19 mouse cellular contexts compared by ENCODE assay signal in genomic region chr12:51701723-51702122, GRCm38 (mm10). TPM values are rescaled to one million over a fixed set of nuclear protein-coding genes. Genes with fewer than 3 reads are reported as not detected.
DNase-seq lines count a peak whose midpoint lies in the region; ATAC-seq and TF ChIP-seq lines count a peak whose summit lies in the region.
"Had no signal": no experiment of that assay in that cellular context is flagged by ENCODE, and none has a peak within 500 bp of the region (broad histone marks: within the 10 kb centered on the region; RNA-seq: fewer than 3 reads in every experiment).

No protein-coding gene starts in this region.

- no peaks in the 10 kb centered on the region for H3K27me3 ChIP-seq in intestine, postnatal 0 days (replicated peaks; ENCODE audit: control insufficient read depth, insufficient read depth, low read length)
- no peaks in the 10 kb centered on the region for H3K27me3 ChIP-seq in intestine, embryonic 16.5 days (replicated peaks; ENCODE audit: control insufficient read depth, insufficient read depth, low read length)
- H3K27me3 ChIP-seq in splenic B cell, adult 2 months (ENCODE audit: control insufficient read depth, insufficient read depth, low read length, poor library complexity, severe bottlenecking), result no peaks in the 10 kb centered on the region
- H3K27me3 ChIP-seq: forebrain, embryonic 12.5 days; hindbrain, embryonic 13.5 days; limb, embryonic 15.5 days; lung, embryonic 15.5 days; midbrain, embryonic 13.5 days; neural tube, embryonic 15.5 days had no signal

- H3K9me3 ChIP-seq in intestine, postnatal 0 days (ENCODE audit: control insufficient read depth), result no peaks in the 10 kb centered on the region
- peaks cover 4% of the 10 kb centered on the region; the same call in 1 of the 2 replicates for H3K9me3 ChIP-seq in intestine, embryonic 16.5 days (ENCODE audit: control insufficient read depth, low read length)
- H3K9me3 ChIP-seq: forebrain, embryonic 12.5 days; hindbrain, embryonic 13.5 days; limb, embryonic 15.5 days; lung, embryonic 15.5 days; neural tube, embryonic 15.5 days had no signal

- H3K4me1 ChIP-seq in intestine, postnatal 0 days (replicated peaks; ENCODE audit: control insufficient read depth, insufficient read depth, low read length), result no peaks in the 10 kb centered on the region
- H3K4me1 ChIP-seq in intestine, embryonic 16.5 days (ENCODE audit: control insufficient read depth, insufficient read depth, low read length), result no peaks in the 10 kb centered on the region
- H3K4me1 ChIP-seq: hindbrain, embryonic 13.5 days; limb, embryonic 15.5 days; neural tube, embryonic 15.5 days had no signal

- DNase-seq in lung, postnatal 36 days, result peak; percentile 19
- no peak for DNase-seq in lung, postnatal 4 days
- peak; percentile 37 for DNase-seq in NIH3T3 (ENCODE audit: low read depth)
- peak; percentile 47 for DNase-seq in splenic B cell, adult 2 months (ENCODE audit: low read depth, low spot score)
- no peak for DNase-seq in ovary, postnatal 36 days (ENCODE audit: low spot score)
- DNase-seq: adrenal gland, postnatal 10 days; cerebellum, adult 9-11 months; gastrocnemius, postnatal 10 days; layer of hippocampus, postnatal 36 days; right cerebral cortex, postnatal 25 days had no signal

- no peak overlapping the region for H3K4me2 ChIP-seq in intestine, postnatal 0 days (replicated peaks; ENCODE audit: low read depth)
- H3K4me2 ChIP-seq in intestine, embryonic 16.5 days (ENCODE audit: low read depth, low read length), result no peak overlapping the region
- H3K4me2 ChIP-seq: forebrain, embryonic 12.5 days; hindbrain, embryonic 13.5 days; limb, embryonic 15.5 days; lung, embryonic 15.5 days; midbrain, embryonic 13.5 days; neural tube, embryonic 15.5 days had no signal

- no peaks in the 10 kb centered on the region for H3K36me3 ChIP-seq in intestine, postnatal 0 days (ENCODE audit: control insufficient read depth, insufficient read depth)
- no peaks in the 10 kb centered on the region for H3K36me3 ChIP-seq in intestine, embryonic 16.5 days (ENCODE audit: control insufficient read depth, insufficient read depth, low read length)
- peaks cover 2% of the 10 kb centered on the region for H3K36me3 ChIP-seq in splenic B cell, adult 2 months (ENCODE audit: control insufficient read depth, insufficient read depth, low read length, poor library complexity, severe bottlenecking)
- H3K36me3 ChIP-seq: forebrain, embryonic 12.5 days; hindbrain, embryonic 13.5 days; limb, embryonic 15.5 days; lung, embryonic 15.5 days; midbrain, embryonic 13.5 days; neural tube, embryonic 15.5 days had no signal

- H3K9ac ChIP-seq in intestine, postnatal 0 days (ENCODE audit: low read depth, low read length), result no peak overlapping the region
- H3K9ac ChIP-seq in intestine, embryonic 16.5 days (ENCODE audit: low read depth, low read length), result no peak overlapping the region
- H3K9ac ChIP-seq: forebrain, embryonic 12.5 days; hindbrain, embryonic 13.5 days; limb, embryonic 15.5 days; lung, embryonic 15.5 days; midbrain, embryonic 13.5 days; neural tube, embryonic 15.5 days had no signal

- H3K27ac ChIP-seq in intestine, postnatal 0 days (ENCODE audit: low read depth, low read length), result no peak overlapping the region
- no peak overlapping the region for H3K27ac ChIP-seq in intestine, embryonic 16.5 days (ENCODE audit: low read length)
- H3K27ac ChIP-seq: forebrain, embryonic 12.5 days; hindbrain, embryonic 13.5 days; limb, embryonic 15.5 days; lung, embryonic 15.5 days; midbrain, embryonic 13.5 days; neural tube, embryonic 15.5 days had no signal

- H3K4me3 ChIP-seq in intestine, postnatal 0 days (ENCODE audit: low read depth, low read length), result no peak overlapping the region
- H3K4me3 ChIP-seq in intestine, embryonic 16.5 days (ENCODE audit: low read length), result no peak overlapping the region
- H3K4me3 ChIP-seq: forebrain, embryonic 12.5 days; hindbrain, embryonic 13.5 days; limb, embryonic 15.5 days; lung, embryonic 15.5 days; midbrain, embryonic 13.5 days; myocyte; neural tube, embryonic 15.5 days had no signal

- TF ChIP-seq CTCF in intestine, postnatal 0 days (IDR thresholded peaks at IDR 0.05; ENCODE audit: low read depth), result peak; percentile 26; the same call in 1 of the 2 replicates

- no peak for ATAC-seq in intestine, postnatal 0 days
- no peak for ATAC-seq in intestine, embryonic 16.5 days
- ATAC-seq: midbrain, embryonic 13.5 days had no signal

RNA-seq across cellular contexts. Expression of gene Strn3, which starts 10.0 kb away (rescaled TPM):
- polyA plus RNA-seq in intestine, postnatal 0 days (2015; fragmentation: Nextera tagmentation; extraction: Ambion mirVana), result 22.2 and 22.9 TPM in 2 replicates
- 14.5 and 25.2 TPM in 2 replicates for polyA plus RNA-seq in intestine, embryonic 16.5 days (2015; fragmentation: Nextera tagmentation; extraction: Ambion mirVana)

RNA-seq across cellular contexts. Expression of gene Ap4s1, which starts 10.9 kb away (rescaled TPM):
- 24.0 and 25.7 TPM in 2 replicates for polyA plus RNA-seq in intestine, postnatal 0 days (2015; fragmentation: Nextera tagmentation; extraction: Ambion mirVana)
- polyA plus RNA-seq in intestine, embryonic 16.5 days (2015; fragmentation: Nextera tagmentation; extraction: Ambion mirVana), result 20.7 and 21.1 TPM in 2 replicates

Comparison
In these comparisons a context has a peak if more than half of its experiments do, and no peak if none do; other contexts are left out.
1. DNase-seq: peak in lung, postnatal 36 days (single experiment), NIH3T3 (single experiment) and splenic B cell, adult 2 months (single experiment); none in lung, postnatal 4 days (0 of 2) and ovary, postnatal 36 days (single experiment).